Mouse (Mus musculus) thymus, adult 2 months (tissue): ENCODE results near the gene Hnrnph3.

Experiments
- CTCF ChIP-seq: fragments of 200-500 bp; IDR thresholded peaks from 2 replicates; pipeline ENCODE4 v1.5.1; 2012; ENCODE audit warnings: mild to moderate bottlenecking, control low read depth, low read length, moderate library complexity, borderline replicate concordance; ENCODE audit not compliant: control insufficient read depth, poor library complexity, insufficient read depth; ENCODE audit errors: extremely low read depth
- POLR2A ChIP-seq: fragments of 200-500 bp; IDR thresholded peaks from 2 replicates; pipeline ENCODE4 v1.6.1; 2012; ENCODE audit warnings: mild to moderate bottlenecking, low read length, control low read depth, moderate library complexity; ENCODE audit not compliant: control insufficient read depth, poor library complexity, insufficient read depth; ENCODE audit errors: extremely low read depth

DNA sequence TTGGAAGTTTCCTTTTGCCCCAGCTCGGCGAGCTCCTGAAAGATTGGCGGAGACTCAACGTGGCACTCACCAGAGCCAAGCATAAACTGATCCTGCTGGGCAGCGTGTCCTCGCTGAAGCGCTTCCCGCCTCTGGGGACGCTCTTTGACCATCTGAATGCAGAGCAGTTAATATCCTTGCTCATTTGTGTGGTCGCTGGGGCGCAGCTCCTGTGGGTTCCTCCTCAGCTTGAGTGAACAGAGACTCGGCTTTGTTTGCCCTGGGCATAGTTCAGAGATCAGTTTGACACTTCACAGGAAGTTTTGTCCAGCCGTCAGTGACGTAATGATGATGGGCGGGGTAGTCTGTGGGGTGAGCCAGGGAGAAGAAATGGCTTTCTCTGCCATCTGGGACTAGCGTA is 52.2 kb downstream of the Hnrnph3 start:
- TF ChIP-seq CTCF (no peak), POLR2A (no peak)
